Mouse (Mus musculus) liver, postnatal 0 days (tissue): Measurements from ENCODE around the gene Tprg.

Experiments
- CTCF ChIP-seq: sonication (generic); IDR thresholded peaks from 2 replicates; pipeline ENCODE4 v1.5.1; 2016; ENCODE audit warnings: antibody characterized with exemption, low read depth
- EP300 ChIP-seq: IDR thresholded peaks from 2 replicates; pipeline ENCODE4 v1.6.1; 2016; ENCODE audit warnings: antibody characterized with exemption, low read depth, mild to moderate bottlenecking

DNA sequence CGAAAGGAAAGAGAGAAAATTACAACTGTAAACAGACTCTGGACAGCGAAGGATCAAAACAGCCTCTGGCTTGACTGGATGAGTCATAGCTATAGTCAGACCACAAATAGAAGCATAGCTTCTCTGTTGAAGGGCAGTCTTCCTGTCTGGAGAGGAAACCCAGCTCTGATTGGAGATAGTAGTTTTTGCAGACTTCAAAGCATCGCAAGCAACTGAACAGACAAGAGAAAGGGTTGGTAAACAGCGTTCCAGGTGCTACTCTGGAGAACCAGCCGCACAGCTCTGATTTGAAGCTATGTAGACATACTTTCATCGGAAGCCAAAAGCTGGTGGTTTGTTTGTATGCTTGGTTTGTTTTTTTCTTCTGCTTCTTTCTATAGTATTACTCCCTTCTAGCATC is 37.7 kb upstream of the Tprg start:
- no peak for TF ChIP-seq CTCF
- TF ChIP-seq EP300: no peak
